Mouse (Mus musculus) lung, embryonic 14.5 days (tissue): Measurements from ENCODE around the gene Gstcd. TPM values are rescaled to one million over a fixed set of nuclear protein-coding genes. Genes with fewer than 3 reads are reported as not detected.

Experiments used
- ATAC-seq: fragments of 200-750 bp; cut with Nextera tagmentation; 2 replicates; pipeline ENCODE4 v1.8.0; 2017; ENCODE audit warnings: mild to moderate bottlenecking, moderate TSS enrichment, moderate library complexity; ENCODE audit not compliant: insufficient read depth
- DNase-seq: peaks from one replicate; pipeline ENCODE4 v3.0.0-alpha.2; 2015
- H3K27ac ChIP-seq: fragments of 300-500 bp; sonication (generic); 2 replicates; pipeline ENCODE4 v1.5.1; 2014; ENCODE audit warnings: low read depth, mild to moderate bottlenecking, moderate library complexity
- H3K27me3 ChIP-seq: fragments of 300-500 bp; sonication (generic); 2 replicates; pipeline ENCODE4 v1.6.1; 2014; ENCODE audit warnings: low read length, control low read depth; ENCODE audit not compliant: insufficient read depth
- H3K36me3 ChIP-seq: fragments of 300-500 bp; sonication (generic); 2 replicates; pipeline ENCODE4 v1.6.1; 2014; ENCODE audit warnings: control low read depth; ENCODE audit not compliant: insufficient read depth
- H3K4me1 ChIP-seq: fragments of 300-500 bp; sonication (generic); 2 replicates; pipeline ENCODE4 v1.6.1; 2014; ENCODE audit warnings: antibody characterized with exemption, control low read depth; ENCODE audit not compliant: insufficient read depth
- H3K4me2 ChIP-seq: fragments of 300-500 bp; sonication (generic); 2 replicates; pipeline ENCODE4 v1.6.1; 2014; ENCODE audit warnings: mild to moderate bottlenecking
- H3K4me3 ChIP-seq: fragments of 300-500 bp; sonication (generic); 2 replicates; pipeline ENCODE4 v1.5.1; 2014; ENCODE audit warnings: low read depth, low read length
- H3K9ac ChIP-seq: fragments of 300-500 bp; sonication (generic); 2 replicates; pipeline ENCODE4 v1.6.1; 2014
- H3K9me3 ChIP-seq: fragments of 300-500 bp; sonication (generic); 2 replicates; pipeline ENCODE4 v1.6.1; 2016; ENCODE audit warnings: low read depth, low read length, control low read depth
- CTCF ChIP-seq: IDR thresholded peaks from 2 replicates; pipeline ENCODE4 v1.5.1; 2016; ENCODE audit warnings: antibody characterized with exemption, low read depth
- WGBS: fragments of 180-500 bp; shearing (Covaris S2); extraction: QIAGEN DNeasy Blood & Tissue Kit; methylation state at CpG from one replicate; pipeline ENCODE4 v1.1.7; 2014; 5-methylcytosine and 5-hydroxymethylcytosine counted together
- polyA plus RNA-seq: library from polyadenylated mRNA; unstranded; fragments of >200 nt; fragmentation: Nextera tagmentation; extraction: Ambion mirVana; gene quantifications from 2 replicates; pipeline ENCODE4 v1.2.1, GENCODE M21; 2014

Gene Gstcd
- polyA plus RNA-seq, 1 experiment from 2014 or later: 12.6 TPM

DNA sequence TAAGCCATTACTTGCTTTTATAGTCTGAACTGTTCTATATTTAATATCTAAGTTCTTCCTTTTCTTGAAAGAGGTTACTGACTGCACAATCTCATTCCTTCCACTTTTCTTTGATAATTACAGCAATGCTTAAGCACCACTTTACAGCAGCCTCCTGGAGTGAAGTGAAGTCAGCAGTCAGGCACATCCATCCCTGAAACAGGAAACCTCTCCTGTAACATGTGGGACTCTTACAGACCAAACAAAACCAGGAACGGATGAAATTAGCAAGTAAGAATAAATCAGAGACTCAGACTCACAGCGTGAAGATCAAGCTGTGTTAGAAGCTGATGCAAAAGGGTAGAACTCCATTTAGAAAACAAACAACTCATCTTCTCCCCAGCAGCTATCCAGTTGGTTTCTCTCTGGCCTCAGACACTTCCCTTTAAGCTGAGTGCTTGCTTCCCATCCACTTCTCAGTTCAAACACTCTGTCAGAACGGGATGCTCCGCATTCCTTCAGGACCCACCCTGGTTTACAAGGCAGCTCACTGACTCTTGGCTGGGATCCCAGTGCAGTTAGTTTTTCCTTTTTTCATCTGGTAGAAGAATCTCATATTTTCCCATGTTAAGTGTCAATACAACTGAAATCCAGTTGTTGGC, 107.9 kb downstream of the Gstcd start:
- Histone ChIP-seq H3K36me3 (peaks cover 22% of the 10 kb centered on the region), H3K9ac (no peak overlapping the region), H3K4me2 (peak overlapping the region; percentile 29), H3K27ac (peak overlapping the region; percentile 75), H3K27me3 (no peaks in the 10 kb centered on the region), H3K4me1 (peaks cover 8% of the 10 kb centered on the region; the same call in 1 of the 2 replicates), H3K9me3 (no peaks in the 10 kb centered on the region), H3K4me3 (no peak overlapping the region)
- no peak for TF ChIP-seq CTCF
- ATAC-seq (peak; percentile 97), DNase-seq (peak; percentile 92)
- 10% methylated on average over 4 of the region's 4 CpGs for WGBS

DNA sequence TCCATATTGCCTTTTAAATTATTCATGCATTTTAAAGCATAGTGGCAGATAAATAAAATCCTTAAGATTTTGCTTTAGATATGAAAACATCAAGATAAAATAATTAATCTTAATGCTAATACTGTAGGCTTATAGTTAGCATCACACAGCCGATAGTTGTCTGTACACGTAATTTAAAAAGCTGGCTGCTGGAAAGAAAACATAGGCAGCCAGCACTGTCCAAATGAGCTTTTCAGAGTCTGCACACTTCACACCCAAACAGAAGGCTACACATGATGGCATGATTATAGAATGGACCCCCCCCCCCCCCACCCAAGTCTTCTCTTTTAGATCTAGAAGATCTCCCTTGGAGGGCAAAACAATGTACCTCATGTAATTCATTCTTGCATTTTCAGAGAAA, 109.9 kb downstream of the Gstcd start:
- WGBS: 94% methylated on average over 2 of the region's 2 CpGs
- Histone ChIP-seq H3K36me3 (peaks cover 22% of the 10 kb centered on the region), H3K4me2 (no peak overlapping the region), H3K9ac (no peak overlapping the region), H3K27me3 (no peaks in the 10 kb centered on the region), H3K27ac (no peak overlapping the region), H3K4me3 (no peak overlapping the region), H3K9me3 (no peaks in the 10 kb centered on the region), H3K4me1 (peaks cover 8% of the 10 kb centered on the region; the same call in 1 of the 2 replicates)
- no peak for TF ChIP-seq CTCF
- DNase-seq (no peak), ATAC-seq (no peak)

DNA sequence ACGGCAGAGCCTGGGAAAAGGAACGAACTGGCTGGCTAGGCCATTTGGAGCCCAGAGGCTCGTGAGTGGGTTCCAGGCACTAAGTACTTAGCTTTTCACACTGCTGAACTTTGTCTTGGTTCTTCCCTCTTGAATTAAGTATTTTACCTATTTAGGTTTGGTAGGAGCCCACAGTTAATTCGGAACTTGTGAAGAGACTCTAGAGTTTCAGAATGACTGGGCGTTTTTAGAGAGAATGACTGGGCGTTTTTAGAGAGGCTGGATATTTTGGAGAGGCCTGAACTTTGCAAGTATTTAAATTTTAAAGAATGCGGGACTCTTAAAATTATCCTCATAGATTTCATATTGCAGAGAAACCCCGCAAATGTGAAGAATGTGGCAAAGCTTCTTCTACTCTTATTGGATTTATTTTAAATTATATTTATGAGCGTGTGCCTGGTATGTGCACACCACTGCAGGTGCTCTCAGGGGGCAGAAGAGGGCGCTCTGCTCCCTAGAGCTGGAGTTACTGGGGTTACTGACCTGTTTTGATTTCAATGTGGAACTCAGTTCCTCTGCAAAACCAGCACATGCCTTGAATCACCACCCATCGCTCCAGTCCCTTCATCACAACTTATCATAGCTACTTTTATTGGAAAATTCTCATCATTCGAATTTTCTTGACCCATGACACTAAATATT, 111.9 kb downstream of the Gstcd start:
- Histone ChIP-seq H3K36me3 (peaks cover 14% of the 10 kb centered on the region), H3K4me1 (peaks cover 8% of the 10 kb centered on the region; the same call in 1 of the 2 replicates), H3K4me3 (no peak overlapping the region), H3K4me2 (no peak overlapping the region), H3K9ac (no peak overlapping the region), H3K27ac (no peak overlapping the region), H3K27me3 (no peaks in the 10 kb centered on the region), H3K9me3 (no peaks in the 10 kb centered on the region)
- 93% methylated on average over 12 of the region's 12 CpGs for WGBS
- no peak for DNase-seq
- ATAC-seq: no peak
- TF ChIP-seq CTCF: 0 out of 2 replicates have a peak, but pooled peaks have one; percentile 3

DNA sequence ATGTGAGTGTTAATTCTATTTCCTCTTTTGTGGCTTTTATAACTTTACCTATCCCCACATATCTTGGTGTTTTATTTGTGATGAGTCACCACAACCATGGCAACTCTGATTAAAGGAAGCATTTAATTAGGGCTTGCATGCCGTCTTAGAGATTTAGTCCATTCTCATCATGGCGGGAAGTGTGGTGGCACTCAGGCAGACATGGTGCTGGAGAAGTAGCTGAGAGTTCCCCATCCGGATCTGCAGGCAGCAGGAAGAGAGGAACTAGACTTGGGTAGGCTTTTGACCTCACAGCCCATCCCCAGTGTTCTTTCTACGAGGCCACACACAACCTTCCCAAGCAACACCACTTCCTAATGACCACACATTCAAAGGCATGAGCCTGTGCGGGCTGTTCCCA, 125.6 kb downstream of the Gstcd start:
- Histone ChIP-seq H3K36me3 (no peaks in the 10 kb centered on the region), H3K9ac (no peak overlapping the region), H3K4me2 (no peak overlapping the region), H3K4me1 (no peaks in the 10 kb centered on the region), H3K4me3 (no peak overlapping the region), H3K9me3 (no peaks in the 10 kb centered on the region), H3K27ac (no peak overlapping the region), H3K27me3 (no peaks in the 10 kb centered on the region)
- ATAC-seq (no peak), DNase-seq (no peak)
- WGBS: 78% methylated on average over 5 of the region's 5 CpGs
- no peak for TF ChIP-seq CTCF

- Histone ChIP-seq H3K4me2 (no peak overlapping the region), H3K9ac (no peak overlapping the region), H3K27ac (no peak overlapping the region), H3K9me3 (no peaks in the 10 kb centered on the region), H3K27me3 (no peaks in the 10 kb centered on the region), H3K4me1 (no peaks in the 10 kb centered on the region), H3K36me3 (no peaks in the 10 kb centered on the region), H3K4me3 (no peak overlapping the region)
- no peak for TF ChIP-seq CTCF
- 49% methylated on average over 9 of the region's 9 CpGs for WGBS
- DNase-seq (no peak), ATAC-seq (0 out of 2 replicates have a peak, but pooled peaks have one; percentile 28)
Observed at GRCm38 (mm10) chr3:132964715-132965507, 126.9 kb downstream of the Gstcd start.

DNA sequence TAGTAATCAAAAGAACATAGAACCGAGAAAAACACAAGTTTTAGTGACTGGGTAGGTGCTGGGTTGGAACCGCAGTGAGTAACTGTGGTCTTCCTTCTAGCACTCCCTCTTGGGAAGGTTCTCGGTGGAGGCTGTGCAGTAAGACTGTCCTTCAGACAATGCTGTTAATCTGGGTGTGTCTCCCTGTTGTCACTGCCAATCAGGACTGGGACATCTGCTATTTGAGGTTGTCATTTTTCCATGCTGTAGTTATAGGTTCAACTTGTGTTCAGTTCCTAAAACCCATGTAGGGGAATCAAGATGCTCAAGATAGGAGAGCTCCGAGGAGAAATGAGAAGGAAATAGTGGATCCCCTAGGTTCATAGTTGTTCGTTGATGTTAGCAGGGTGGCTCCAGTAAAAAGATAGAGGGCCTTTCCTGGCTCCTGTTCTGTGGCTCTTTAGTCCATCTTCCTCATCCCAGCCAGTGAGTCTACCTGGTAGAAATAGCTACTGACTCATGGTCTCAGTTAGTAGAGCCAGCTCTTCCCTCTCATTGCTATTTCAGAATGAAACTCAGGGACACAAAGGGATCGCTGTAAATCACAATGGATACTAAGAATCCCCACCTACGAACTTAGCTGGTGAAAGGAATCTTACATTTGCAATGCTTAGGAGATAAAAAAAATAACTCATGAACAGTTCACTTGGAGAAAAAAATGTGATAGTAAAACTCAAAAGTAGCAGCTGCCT, 129.0 kb downstream of the Gstcd start:
- WGBS: 82% methylated on average over 7 of the region's 7 CpGs
- no peaks in the 10 kb centered on the region for H3K4me1 ChIP-seq
- H3K27me3 ChIP-seq: no peaks in the 10 kb centered on the region
- DNase-seq (no peak), ATAC-seq (no peak)
- no peak overlapping the region for H3K4me3 ChIP-seq
- no peak overlapping the region for H3K4me2 ChIP-seq
- H3K36me3 ChIP-seq: no peaks in the 10 kb centered on the region
- H3K27ac ChIP-seq: no peak overlapping the region
- no peak for TF ChIP-seq CTCF
- H3K9me3 ChIP-seq: no peaks in the 10 kb centered on the region
- H3K9ac ChIP-seq: no peak overlapping the region
